Mouse (Mus musculus): ENCODE data around the gene Prss2. TPM values are rescaled to one million over a fixed set of nuclear protein-coding genes. Genes with fewer than 3 reads are reported as not detected.

Prss2 gene
- not detected for polyA plus RNA-seq (2014; fragmentation: Illumina TruSeq; extraction: RNeasy Lipid Tissue Mini Kit (QIAGEN cat#74804); ENCODE audit: insufficient read depth, low read depth, low replicate concordance)

GRCm38 (mm10) chr6:41521487-41521886 is at the start of gene Prss2:
TSS of gene Prss2 (plus strand) at chr6:41521787.

Other genes starting within 250 kb of the Prss2 start
- gene Try4, start 219.5 kb upstream of the Prss2 start, polyA plus RNA-seq (2014; fragmentation: Illumina TruSeq; extraction: RNeasy Lipid Tissue Mini Kit (QIAGEN cat#74804); ENCODE audit: insufficient read depth, low read depth, low replicate concordance): not detected
- not detected for gene Try5, start 204.9 kb upstream of the Prss2 start, polyA plus RNA-seq (2014; fragmentation: Illumina TruSeq; extraction: RNeasy Lipid Tissue Mini Kit (QIAGEN cat#74804); ENCODE audit: insufficient read depth, low read depth, low replicate concordance)
- not detected for gene Try10, start 167.7 kb upstream of the Prss2 start, polyA plus RNA-seq (2014; fragmentation: Illumina TruSeq; extraction: RNeasy Lipid Tissue Mini Kit (QIAGEN cat#74804); ENCODE audit: insufficient read depth, low read depth, low replicate concordance)
- not detected for gene Prss3, start 144.1 kb upstream of the Prss2 start, polyA plus RNA-seq (2014; fragmentation: Illumina TruSeq; extraction: RNeasy Lipid Tissue Mini Kit (QIAGEN cat#74804); ENCODE audit: insufficient read depth, low read depth, low replicate concordance)
- not detected for gene Gm5771, start 129.4 kb upstream of the Prss2 start, polyA plus RNA-seq (2014; fragmentation: Illumina TruSeq; extraction: RNeasy Lipid Tissue Mini Kit (QIAGEN cat#74804); ENCODE audit: insufficient read depth, low read depth, low replicate concordance)
- gene Gm10334, start 75.6 kb upstream of the Prss2 start, polyA plus RNA-seq (2014; fragmentation: Illumina TruSeq; extraction: RNeasy Lipid Tissue Mini Kit (QIAGEN cat#74804); ENCODE audit: insufficient read depth, low read depth, low replicate concordance): not detected
- not detected for gene Prss1, start 62.9 kb upstream of the Prss2 start, polyA plus RNA-seq (2014; fragmentation: Illumina TruSeq; extraction: RNeasy Lipid Tissue Mini Kit (QIAGEN cat#74804); ENCODE audit: insufficient read depth, low read depth, low replicate concordance)
- 6.2 TPM for gene Ephb6, start 83.7 kb downstream of the Prss2 start, polyA plus RNA-seq (2014; fragmentation: Illumina TruSeq; extraction: RNeasy Lipid Tissue Mini Kit (QIAGEN cat#74804); ENCODE audit: insufficient read depth, low read depth, low replicate concordance)
- gene Trpv6, start 114.6 kb downstream of the Prss2 start, polyA plus RNA-seq (2014; fragmentation: Illumina TruSeq; extraction: RNeasy Lipid Tissue Mini Kit (QIAGEN cat#74804); ENCODE audit: insufficient read depth, low read depth, low replicate concordance): 3.7 TPM
- gene Trpv5, start 159.0 kb downstream of the Prss2 start, polyA plus RNA-seq (2014; fragmentation: Illumina TruSeq; extraction: RNeasy Lipid Tissue Mini Kit (QIAGEN cat#74804); ENCODE audit: insufficient read depth, low read depth, low replicate concordance): not detected
- gene Llcfc1, start 162.6 kb downstream of the Prss2 start, polyA plus RNA-seq (2014; fragmentation: Illumina TruSeq; extraction: RNeasy Lipid Tissue Mini Kit (QIAGEN cat#74804); ENCODE audit: insufficient read depth, low read depth, low replicate concordance): not detected
- not detected for gene Kel, start 182.6 kb downstream of the Prss2 start, polyA plus RNA-seq (2014; fragmentation: Illumina TruSeq; extraction: RNeasy Lipid Tissue Mini Kit (QIAGEN cat#74804); ENCODE audit: insufficient read depth, low read depth, low replicate concordance)